Mouse (Mus musculus) inflammation-experienced regulatory T-cells, adult 16 weeks (primary cell): Measurements from ENCODE around the gene Supt5. TPM values are rescaled to one million over a fixed set of nuclear protein-coding genes. Genes with fewer than 3 reads are reported as not detected.

ENCODE experiments used
- polyA plus RNA-seq: library from polyadenylated mRNA; unstranded; fragments of 100-300 nt; shearing (Covaris generic); gene quantifications from one replicate; pipeline ENCODE4 v1.2.1, GENCODE M21; 2017

Supt5 gene
- 240 TPM for polyA plus RNA-seq

DNA sequence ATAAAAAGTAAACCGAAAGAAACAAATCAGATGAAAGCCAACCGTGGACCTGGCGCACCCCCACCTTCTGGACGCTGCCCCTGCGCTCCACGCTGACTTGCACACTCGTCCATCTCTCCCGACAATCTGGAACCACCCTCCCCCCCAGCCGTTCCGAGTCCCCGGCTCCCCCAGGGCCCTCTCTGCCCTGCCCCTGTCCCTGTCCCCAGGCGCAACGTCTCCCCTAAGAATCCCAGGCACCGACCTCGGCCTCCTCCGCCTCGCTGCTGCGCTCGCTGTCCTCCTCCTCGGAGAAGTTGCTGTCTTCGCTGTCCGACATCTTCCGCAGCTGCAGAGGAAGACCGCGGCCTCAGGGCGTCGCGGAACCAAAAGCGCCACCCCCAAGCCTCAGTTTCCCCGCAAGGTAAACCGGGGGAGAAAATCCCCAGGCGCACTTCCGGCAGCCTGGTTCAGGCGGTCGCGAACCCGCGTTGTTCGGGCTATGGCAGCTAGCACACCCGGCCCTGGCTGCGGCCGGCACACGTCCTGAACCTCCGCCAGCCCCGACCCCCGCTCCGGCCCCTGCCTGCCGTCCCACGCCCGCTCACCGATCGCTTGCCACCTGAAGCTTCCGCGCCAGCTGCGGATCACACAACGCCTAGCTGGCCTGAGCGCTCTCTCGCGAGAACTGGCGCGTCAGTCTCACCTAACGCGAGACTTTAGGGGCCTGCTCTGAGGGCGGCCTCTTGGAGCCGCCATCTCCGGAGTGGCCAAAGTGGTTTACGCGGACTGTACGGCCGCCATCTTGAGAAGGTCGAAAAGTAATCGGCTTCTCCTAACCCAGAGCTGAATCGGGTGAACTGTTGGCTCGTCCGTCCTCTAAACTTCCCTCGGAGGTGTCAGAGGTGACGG, at the start of gene Supt5:
Gene Supt5 (minus strand): TSS at position 639 of the 891 bp plus-strand sequence.

DNA sequence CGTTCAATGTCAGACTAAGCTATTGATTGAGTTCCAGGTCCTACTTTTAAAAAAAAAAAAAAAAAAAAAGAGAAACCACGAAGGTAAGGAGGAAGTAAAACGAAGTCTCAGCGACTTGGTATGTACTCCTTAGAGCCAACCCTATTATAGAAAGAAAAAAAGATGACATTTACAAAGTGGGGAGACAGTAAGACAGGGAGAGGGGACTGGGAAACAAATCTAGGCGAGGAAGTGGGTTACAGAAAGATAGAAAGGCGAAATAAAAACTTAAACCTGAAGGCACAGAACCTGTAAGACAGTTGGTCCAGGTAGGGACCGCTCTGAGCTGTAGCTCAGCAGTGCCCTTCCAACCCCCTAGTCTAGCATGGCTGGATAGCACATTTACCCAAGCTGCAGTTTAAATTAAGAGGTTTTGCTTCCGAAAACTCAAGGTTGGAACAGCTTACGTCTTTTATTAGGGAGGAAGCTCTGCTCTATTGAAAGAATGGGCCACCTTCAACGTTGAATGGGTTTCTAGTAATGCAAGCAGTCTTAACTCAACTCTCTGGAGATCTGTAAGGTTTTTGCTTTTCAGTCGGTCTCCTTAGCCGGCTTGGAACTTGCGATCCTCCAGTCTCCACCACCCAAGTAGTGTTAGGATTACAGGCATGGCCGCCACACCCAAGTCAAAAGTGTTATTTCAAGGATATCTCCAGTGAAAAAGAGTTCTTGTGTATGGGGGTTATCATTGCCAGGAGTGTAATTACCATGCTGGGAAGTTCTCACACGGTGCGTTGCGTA, 41.9 kb upstream of the Supt5 start, which contains the start of gene Zfp36:
Gene Zfp36 (minus strand): TSS at position 17 of the 780 bp plus-strand sequence.

DNA sequence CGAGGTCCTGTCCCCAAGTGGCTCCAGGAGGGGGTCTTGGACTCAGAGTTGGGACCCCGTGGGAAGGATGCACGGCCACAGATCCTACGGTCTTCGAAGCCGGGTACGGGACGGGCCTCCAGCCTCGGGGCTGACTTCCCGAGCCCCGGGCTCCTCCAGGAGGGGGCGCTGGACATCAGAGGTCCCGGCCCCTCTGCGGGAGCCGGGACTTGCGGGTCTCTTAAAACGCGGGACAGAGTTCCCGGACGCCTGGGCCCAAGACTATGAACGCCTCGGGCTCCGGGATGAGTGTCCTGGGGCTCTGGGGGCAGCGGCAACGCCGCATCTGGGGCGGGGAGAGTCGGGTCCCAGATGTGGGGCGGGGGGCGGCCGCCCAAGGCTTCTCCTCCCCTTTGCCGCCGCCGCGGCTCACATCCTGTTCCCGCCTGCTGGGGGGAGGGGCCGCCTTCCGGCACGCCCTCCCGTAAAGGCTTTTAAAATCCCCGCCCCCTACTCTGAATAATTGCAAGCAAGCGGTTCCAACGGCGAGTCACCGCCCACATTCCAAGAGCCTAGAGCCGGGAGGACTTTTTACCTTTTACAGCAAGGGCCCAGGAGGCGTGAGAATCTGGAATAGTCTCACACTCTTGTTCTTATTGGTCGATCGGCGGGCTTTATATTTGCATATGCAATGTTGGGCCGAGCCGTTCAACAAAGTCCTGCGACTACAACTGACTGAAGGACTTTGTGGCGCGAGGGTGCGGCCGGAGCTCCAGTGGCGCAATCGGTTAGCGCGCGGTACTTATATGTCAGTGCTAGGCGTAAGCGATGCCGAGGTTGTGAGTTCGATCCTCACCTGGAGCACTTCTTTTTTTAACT, 33.9 kb upstream of the Supt5 start, which contains the start of gene Plekhg2:
Gene Plekhg2 (minus strand): TSS at position 349 of the 858 bp plus-strand sequence.

DNA sequence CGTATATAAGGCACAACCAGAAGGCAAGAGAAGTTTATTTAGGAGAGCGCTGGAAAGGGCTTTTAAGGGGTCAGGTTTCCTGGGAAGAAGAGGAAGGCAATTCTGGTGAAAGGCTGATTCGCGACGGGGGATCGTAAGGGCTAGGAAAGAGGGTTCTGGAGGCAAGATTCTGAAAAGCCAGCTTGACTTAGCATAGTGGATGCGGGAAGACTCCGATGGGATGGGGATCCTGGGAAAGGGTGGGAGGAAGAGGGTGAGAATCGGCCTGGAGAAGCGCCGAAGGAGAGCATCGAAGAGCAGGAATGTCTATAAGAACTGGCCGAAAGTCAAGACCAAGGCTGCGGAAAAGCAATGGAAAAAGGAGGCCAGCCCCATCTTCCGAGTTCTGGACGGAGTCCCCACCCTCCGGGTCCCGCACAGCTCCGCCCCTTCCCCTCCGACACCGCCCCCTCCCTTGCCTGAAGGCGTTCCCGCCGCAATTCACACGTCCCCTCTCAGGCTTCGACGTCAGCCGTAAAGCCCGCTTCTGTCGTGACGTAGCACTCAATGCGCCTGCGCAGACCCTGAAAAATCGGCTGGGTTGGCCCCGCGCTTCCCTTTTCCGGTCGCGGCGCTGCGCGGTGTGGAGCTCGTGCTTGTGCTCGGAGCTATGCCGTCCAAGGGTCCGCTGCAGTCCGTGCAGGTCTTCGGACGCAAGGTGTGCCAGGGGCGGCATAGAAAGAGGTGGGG, 11.8 kb upstream of the Supt5 start, which contains the start of gene Rps16:
Gene Rps16 (plus strand): TSS at position 498 of the 729 bp plus-strand sequence.

DNA sequence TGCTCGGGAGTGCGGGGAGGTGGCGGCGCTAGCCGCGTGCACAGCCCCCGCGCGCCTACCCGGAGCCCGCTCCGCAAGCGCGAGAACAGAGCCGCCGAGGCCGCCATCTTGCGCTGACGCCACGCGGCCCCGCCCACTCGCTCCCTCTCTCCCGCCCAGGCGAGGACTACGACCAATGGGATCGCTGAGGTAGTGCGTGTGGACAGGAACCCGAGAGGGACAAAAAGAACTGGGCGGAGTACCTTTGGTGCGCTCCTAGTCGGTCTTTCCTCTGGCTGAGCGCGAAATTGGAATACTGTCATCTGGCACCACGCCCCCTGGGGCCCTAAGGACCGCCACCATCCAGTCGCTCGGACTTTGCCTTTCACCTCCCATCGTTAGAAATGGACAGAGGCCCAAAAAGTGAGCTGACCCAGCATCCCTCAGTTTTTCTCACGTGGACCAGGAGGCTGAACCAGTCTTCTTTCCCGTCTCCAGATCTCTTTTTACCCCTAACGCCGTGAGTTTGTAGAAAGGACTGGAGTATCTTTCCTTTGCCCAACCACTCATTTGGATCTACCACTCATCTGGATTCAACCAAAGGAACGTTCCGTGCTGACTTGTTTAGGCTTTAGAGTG, 26.5 kb downstream of the Supt5 start, which contains the start of gene Timm50:
Gene Timm50 (minus strand): TSS at position 147 of the 618 bp plus-strand sequence.

GRCm38 (mm10) chr7:28301616-28302433, 36.7 kb downstream of the Supt5 start, which contains the start of gene Dll3:
Dll3 (minus strand) TSS chr7:28302238.

DNA sequence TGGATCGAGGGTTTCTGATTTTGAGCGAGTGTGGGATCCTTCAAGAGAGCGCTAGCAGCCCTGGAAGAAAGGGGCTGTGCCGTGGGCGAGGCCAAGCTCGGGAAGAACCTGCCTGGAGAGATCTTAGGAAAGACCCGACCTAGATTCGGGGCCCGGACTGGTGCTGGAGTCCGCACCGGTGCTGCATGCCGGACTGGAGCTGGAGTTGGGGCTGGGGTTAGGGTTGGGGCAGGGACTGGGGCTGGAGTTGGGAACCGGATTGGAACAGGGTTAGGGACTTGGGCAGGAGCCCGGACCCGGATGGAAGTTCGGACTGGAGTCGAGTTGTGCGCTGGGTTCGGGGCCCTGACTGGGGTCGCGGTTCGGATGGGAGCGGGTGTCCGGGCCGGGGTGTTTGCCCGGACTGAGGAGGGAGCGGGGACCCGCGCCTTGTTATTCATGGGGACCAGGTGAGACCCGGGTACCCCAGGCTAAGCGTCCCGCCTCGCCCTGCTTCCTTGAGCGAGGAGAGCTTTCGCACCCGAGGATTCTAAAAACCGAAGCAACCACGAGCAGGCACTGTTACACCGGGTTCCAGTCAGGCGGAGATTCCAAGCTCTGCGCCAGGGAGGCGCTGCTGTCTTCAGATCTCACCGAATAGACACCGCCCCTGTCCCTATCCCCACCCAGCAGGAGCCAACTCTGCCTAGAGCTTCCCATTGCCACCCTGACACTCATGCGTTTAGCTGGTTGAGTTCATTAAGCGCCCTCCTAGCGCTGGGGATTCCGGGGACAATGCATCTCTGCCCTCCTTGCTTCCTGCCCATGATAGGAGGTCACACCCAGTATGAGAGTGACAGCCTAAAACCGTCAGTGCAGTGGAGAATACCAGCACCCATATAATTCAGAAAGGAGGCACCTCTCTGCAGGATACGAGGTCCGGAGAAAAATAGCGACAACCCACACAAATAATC, 47.6 kb downstream of the Supt5 start, which contains the start of gene Selenov:
Gene Selenov (minus strand): TSS at position 549 of the 953 bp plus-strand sequence.

GRCm38 (mm10) chr7:28277615-28278278, 60.8 kb downstream of the Supt5 start, which contains the start of gene Eid2b:
Eid2b (plus strand) TSS chr7:28277739.

GRCm38 (mm10) chr7:28267129-28268041, 71.2 kb downstream of the Supt5 start, which contains the start of gene Eid2:
Eid2 (plus strand) TSS chr7:28267881.

Other genes starting within 250 kb of the Supt5 start
- gene 9530053A07Rik, start 209.3 kb downstream of the Supt5 start, polyA plus RNA-seq: 0.06 TPM
- 207 TPM for gene Fbl, start 169.0 kb downstream of the Supt5 start, polyA plus RNA-seq
- 8.9 TPM for gene Dyrk1b, start 159.3 kb downstream of the Supt5 start, polyA plus RNA-seq
- gene Eid2, start 70.9 kb downstream of the Supt5 start, polyA plus RNA-seq: 0.56 TPM
- 2.3 TPM for gene Eid2b, start 61.0 kb downstream of the Supt5 start, polyA plus RNA-seq
- gene Selenov, start 47.6 kb downstream of the Supt5 start, polyA plus RNA-seq: not detected
- gene Dll3, start 36.5 kb downstream of the Supt5 start, polyA plus RNA-seq: not detected
- 64.4 TPM for gene Timm50, start 26.7 kb downstream of the Supt5 start, polyA plus RNA-seq
- 722 TPM for gene Rps16, start 11.9 kb upstream of the Supt5 start, polyA plus RNA-seq
- gene Plekhg2, start 33.9 kb upstream of the Supt5 start, polyA plus RNA-seq: 93.4 TPM
- gene Zfp36, start 41.5 kb upstream of the Supt5 start, polyA plus RNA-seq: 224 TPM
- 27.9 TPM for gene Med29, start 54.0 kb upstream of the Supt5 start, polyA plus RNA-seq
- 118 TPM for gene Paf1, start 54.2 kb upstream of the Supt5 start, polyA plus RNA-seq
- 393 TPM for gene Gmfg, start 98.7 kb upstream of the Supt5 start, polyA plus RNA-seq
- 0.18 TPM for gene Lrfn1, start 113.2 kb upstream of the Supt5 start, polyA plus RNA-seq
- not detected for gene Ifnl2, start 171.7 kb upstream of the Supt5 start, polyA plus RNA-seq
- not detected for gene Ifnl3, start 184.1 kb upstream of the Supt5 start, polyA plus RNA-seq
- gene Sycn, start 202.1 kb upstream of the Supt5 start, polyA plus RNA-seq: not detected
- not detected for gene Nccrp1, start 208.5 kb upstream of the Supt5 start, polyA plus RNA-seq